Mouse (Mus musculus) E14TG2a.4 (cell line): ENCODE results near the gene Traf3ip2.

Experiments
- H3K27me3 ChIP-seq: 2 replicates; pipeline ENCODE4 v1.6.1; 2014; ENCODE audit warnings: low read length, control low read depth; ENCODE audit not compliant: insufficient read depth
- H3K36me3 ChIP-seq: 2 replicates; pipeline ENCODE4 v1.6.1; 2014; ENCODE audit warnings: low read length, control low read depth; ENCODE audit not compliant: insufficient read depth
- H3K4me1 ChIP-seq: replicated peaks from 2 replicates; pipeline ENCODE4 v1.6.1; 2014; ENCODE audit warnings: low read depth, low read length, control low read depth
- H3K4me3 ChIP-seq: replicated peaks from 2 replicates; pipeline ENCODE4 v1.5.1; 2014; ENCODE audit warnings: mild to moderate bottlenecking, low read length
- H3K9me3 ChIP-seq: 2 replicates; pipeline ENCODE4 v1.6.1; 2014; ENCODE audit warnings: low read length, control low read depth
- CTCF ChIP-seq: conservative IDR thresholded peaks from 2 replicates; pipeline ENCODE4 v1.5.1; 2014; ENCODE audit warnings: low read length
- NANOG ChIP-seq: IDR thresholded peaks from 2 replicates; pipeline ENCODE4 v1.6.1; 2014; ENCODE audit warnings: borderline replicate concordance, low read length, mixed read lengths
- POU5F1 ChIP-seq: IDR thresholded peaks from 2 replicates; pipeline ENCODE4 v1.6.1; 2014; ENCODE audit warnings: low read length, borderline replicate concordance

The Traf3ip2 gene

GRCm38 (mm10) chr10:39623806-39624205 is 11.1 kb downstream of the Traf3ip2 start:
- TF ChIP-seq POU5F1 = no peak
- TF ChIP-seq CTCF = no peak
- no peak for TF ChIP-seq NANOG
- Histone ChIP-seq H3K4me1 (peaks cover 56% of the 10 kb centered on the region), H3K27me3 (no peaks in the 10 kb centered on the region), H3K9me3 (no peaks in the 10 kb centered on the region), H3K36me3 (peaks cover 52% of the 10 kb centered on the region), H3K4me3 (no peak overlapping the region)

GRCm38 (mm10) chr10:39624837-39625625 is 12.3 kb downstream of the Traf3ip2 start:
- Histone ChIP-seq H3K36me3 (peaks cover 52% of the 10 kb centered on the region), H3K27me3 (no peaks in the 10 kb centered on the region), H3K4me3 (no peak overlapping the region), H3K4me1 (peaks cover 62% of the 10 kb centered on the region), H3K9me3 (no peaks in the 10 kb centered on the region)
- no peak for TF ChIP-seq NANOG
- TF ChIP-seq POU5F1 = no peak
- TF ChIP-seq CTCF = no peak

DNA sequence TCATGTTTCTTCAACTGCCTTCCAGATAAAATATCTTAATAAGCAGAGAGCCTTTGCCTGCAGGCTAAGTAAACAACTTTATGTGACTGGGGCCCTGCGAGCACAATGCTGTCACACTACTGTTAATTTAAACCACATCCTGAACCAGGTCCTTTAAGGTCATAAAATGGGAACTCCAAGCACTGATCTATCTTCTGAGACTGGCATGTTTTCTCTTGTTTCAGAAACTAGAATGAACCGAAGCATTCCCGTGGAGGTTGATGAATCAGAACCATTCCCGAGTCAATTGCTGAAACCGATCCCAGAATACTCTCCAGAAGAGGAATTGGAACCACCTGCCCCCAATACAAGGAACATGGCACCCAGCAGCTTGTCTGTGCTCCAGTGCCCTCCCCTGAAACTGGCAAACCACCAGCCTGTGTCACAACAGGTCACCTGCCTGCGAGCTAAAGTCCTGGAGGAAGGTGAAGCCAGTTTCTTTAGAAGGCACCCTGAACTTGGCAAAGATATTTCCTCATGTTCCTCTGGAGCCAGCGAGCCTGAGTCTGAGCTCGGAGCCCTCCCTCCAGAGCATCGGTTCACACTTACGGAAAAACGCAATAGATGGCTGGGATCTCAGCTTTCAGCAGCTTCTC is 13.0 kb downstream of the Traf3ip2 start:
- TF ChIP-seq POU5F1 = no peak
- TF ChIP-seq CTCF = no peak
- H3K4me3 ChIP-seq = no peak overlapping the region
- peaks cover 50% of the 10 kb centered on the region for H3K36me3 ChIP-seq
- H3K27me3 ChIP-seq = no peaks in the 10 kb centered on the region
- H3K4me1 ChIP-seq = peaks cover 69% of the 10 kb centered on the region
- no peaks in the 10 kb centered on the region for H3K9me3 ChIP-seq

- Histone ChIP-seq H3K9me3 (no peaks in the 10 kb centered on the region), H3K4me3 (no peak overlapping the region), H3K27me3 (no peaks in the 10 kb centered on the region), H3K4me1 (peaks cover 76% of the 10 kb centered on the region), H3K36me3 (peaks cover 50% of the 10 kb centered on the region)
- TF ChIP-seq POU5F1 (no peak), CTCF (no peak), NANOG (no peak)
Measured at GRCm38 (mm10) chr10:39626376-39626775, 13.6 kb downstream of the Traf3ip2 start.

DNA sequence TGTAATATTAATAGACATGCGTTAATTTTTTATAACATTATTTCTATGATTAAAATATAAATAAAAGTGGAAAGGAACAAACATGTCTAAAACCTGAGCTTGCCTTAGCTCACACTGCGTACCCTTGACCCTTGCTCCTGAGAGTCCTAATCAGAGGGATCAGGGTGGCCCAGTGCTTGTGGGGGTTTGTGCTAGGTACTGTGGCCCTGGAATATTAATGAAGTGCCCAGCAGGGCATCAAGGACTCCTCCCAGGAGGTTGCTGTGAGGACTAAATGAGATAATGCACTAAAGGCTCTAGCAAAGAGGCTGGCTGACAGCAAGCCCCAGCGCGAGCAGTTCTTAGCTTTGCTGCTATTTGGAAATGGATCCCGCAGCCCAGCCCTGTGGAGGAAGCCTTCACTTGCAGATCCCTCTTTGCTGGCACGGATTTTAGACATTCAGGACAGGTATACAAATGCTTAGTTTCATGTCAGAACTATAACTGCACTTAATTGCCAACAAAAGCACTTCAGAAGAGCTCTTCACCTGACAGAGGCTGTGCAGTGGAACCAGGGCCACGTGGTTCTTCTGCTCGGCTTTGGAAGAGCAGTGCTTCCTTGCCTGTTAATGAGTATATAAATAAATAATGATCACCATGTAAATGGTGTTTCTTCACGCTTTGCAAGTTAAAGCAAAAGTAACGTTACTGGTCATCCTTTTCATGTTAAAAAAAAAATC is 16.2 kb downstream of the Traf3ip2 start:
- Histone ChIP-seq H3K27me3 (no peaks in the 10 kb centered on the region), H3K9me3 (no peaks in the 10 kb centered on the region), H3K36me3 (peaks cover 40% of the 10 kb centered on the region), H3K4me1 (peaks cover 93% of the 10 kb centered on the region), H3K4me3 (no peak overlapping the region)
- TF ChIP-seq POU5F1 (no peak), CTCF (no peak), NANOG (no peak)

- no peak for TF ChIP-seq CTCF
- TF ChIP-seq POU5F1 = no peak
- TF ChIP-seq NANOG = no peak
Measured at GRCm38 (mm10) chr10:39629746-39630552, 17.2 kb downstream of the Traf3ip2 start.

DNA sequence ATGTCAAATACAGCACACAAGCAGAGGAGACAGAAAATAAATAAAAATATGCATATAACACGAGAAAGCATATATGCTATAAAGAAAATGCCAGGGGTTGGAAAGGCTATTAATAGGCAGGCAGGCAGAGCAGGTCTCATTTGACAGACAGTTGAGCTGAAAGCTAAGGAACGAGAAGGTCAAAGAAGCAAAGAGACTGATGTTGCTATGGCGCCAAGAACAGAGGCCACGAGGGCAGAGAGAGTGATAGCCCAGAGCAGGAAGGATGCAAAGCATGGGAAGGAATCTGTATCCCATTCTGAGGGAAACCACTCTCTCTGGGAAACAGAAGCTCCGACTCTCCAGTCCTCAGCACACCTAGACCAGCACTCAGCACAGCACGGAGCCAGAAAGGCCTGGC is 18.1 kb downstream of the Traf3ip2 start:
- TF ChIP-seq POU5F1 (no peak), NANOG (no peak), CTCF (no peak)
- H3K4me3 ChIP-seq = no peak overlapping the region
- H3K4me1 ChIP-seq = peaks cover 94% of the 10 kb centered on the region
- peaks cover 33% of the 10 kb centered on the region for H3K36me3 ChIP-seq
- H3K9me3 ChIP-seq = no peaks in the 10 kb centered on the region
- no peaks in the 10 kb centered on the region for H3K27me3 ChIP-seq

More at GRCm38 (mm10) chr10:39629746-39630552, 17.2 kb downstream of the Traf3ip2 start:
- peak overlapping the region; percentile 30; the same call in 1 of the 2 replicates for H3K4me3 ChIP-seq
- peaks cover 40% of the 10 kb centered on the region for H3K36me3 ChIP-seq
- no peaks in the 10 kb centered on the region for H3K9me3 ChIP-seq
- H3K27me3 ChIP-seq = no peaks in the 10 kb centered on the region
- peaks cover 93% of the 10 kb centered on the region for H3K4me1 ChIP-seq

DNA sequence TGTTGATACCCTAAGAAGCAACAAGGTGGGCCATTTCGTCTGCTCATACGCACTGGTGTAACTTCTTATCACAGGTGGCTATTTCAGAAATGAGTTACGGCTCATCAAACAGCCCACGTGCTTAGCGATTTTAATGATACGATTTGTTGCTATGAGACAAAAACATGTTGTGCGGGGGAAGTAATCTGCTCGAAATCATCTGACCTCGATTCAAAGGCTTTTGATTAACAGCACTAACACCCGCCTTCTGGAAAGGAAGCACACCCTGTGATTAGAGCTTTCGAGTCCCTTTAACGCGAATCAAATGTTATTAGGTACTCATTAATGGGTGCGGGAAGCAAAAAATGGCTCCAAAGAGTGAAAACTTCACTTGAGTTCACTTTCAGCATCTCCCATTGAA is 18.9 kb downstream of the Traf3ip2 start:
- H3K4me1 ChIP-seq = peaks cover 88% of the 10 kb centered on the region
- H3K27me3 ChIP-seq = no peaks in the 10 kb centered on the region
- no peak for TF ChIP-seq NANOG
- TF ChIP-seq CTCF = no peak
- TF ChIP-seq POU5F1 = no peak
- no peaks in the 10 kb centered on the region for H3K9me3 ChIP-seq
- H3K4me3 ChIP-seq = no peak overlapping the region
- H3K36me3 ChIP-seq = peaks cover 25% of the 10 kb centered on the region
